Mouse (Mus musculus) embryonic facial prominence, embryonic 14.5 days (tissue): Measurements from ENCODE around the gene Kpna7. TPM values are rescaled to one million over a fixed set of nuclear protein-coding genes. Genes with fewer than 3 reads are reported as not detected.
"Not testable (repeated sequence)": the region's sequence is repeated elsewhere in the genome, so short reads cannot be mapped to it uniquely, and the experiment has no call there.

Experiments
- ATAC-seq: fragments of 200-750 bp; cut with Nextera tagmentation; 2 replicates; pipeline ENCODE4 v1.8.0; 2017; ENCODE audit warnings: low read depth, moderate number of reproducible peaks, moderate TSS enrichment
- DNase-seq: peaks from one replicate; pipeline ENCODE4 v3.0.0-alpha.2; 2015; ENCODE audit warnings: low spot score
- H3K27ac ChIP-seq: fragments of 300-500 bp; sonication (generic); replicated peaks from 2 replicates; pipeline ENCODE4 v1.5.1; 2014; ENCODE audit warnings: low read depth, mild to moderate bottlenecking, low read length, moderate library complexity
- H3K27me3 ChIP-seq: fragments of 300-500 bp; sonication (generic); replicated peaks from 2 replicates; pipeline ENCODE4 v1.6.1; 2014; ENCODE audit warnings: low read length; ENCODE audit not compliant: control insufficient read depth, insufficient read depth
- H3K36me3 ChIP-seq: fragments of 300-500 bp; sonication (generic); 2 replicates; pipeline ENCODE4 v1.6.1; 2014; ENCODE audit warnings: low read length, mixed read lengths; ENCODE audit not compliant: control insufficient read depth, insufficient read depth
- H3K4me1 ChIP-seq: fragments of 300-500 bp; sonication (generic); 2 replicates; pipeline ENCODE4 v1.6.1; 2014; ENCODE audit warnings: antibody characterized with exemption, low read length; ENCODE audit not compliant: control insufficient read depth, insufficient read depth
- H3K4me2 ChIP-seq: fragments of 300-500 bp; sonication (generic); 2 replicates; pipeline ENCODE4 v1.6.1; 2014; ENCODE audit warnings: low read depth, mild to moderate bottlenecking, low read length, moderate library complexity, mixed read lengths
- H3K4me3 ChIP-seq: fragments of 300-500 bp; sonication (generic); 2 replicates; pipeline ENCODE4 v1.5.1; 2014; ENCODE audit warnings: low read depth, mild to moderate bottlenecking, low read length
- H3K9ac ChIP-seq: fragments of 300-500 bp; sonication (generic); 2 replicates; pipeline ENCODE4 v1.6.1; 2014; ENCODE audit warnings: low read depth, mild to moderate bottlenecking, low read length, moderate library complexity, mixed read lengths
- H3K9me3 ChIP-seq: fragments of 300-500 bp; sonication (generic); 2 replicates; pipeline ENCODE4 v1.6.1; 2016; ENCODE audit warnings: low read length; ENCODE audit not compliant: control insufficient read depth
- WGBS: fragments of 180-500 bp; shearing (Covaris S2); extraction: QIAGEN DNeasy Blood & Tissue Kit; methylation state at CpG from one replicate; pipeline ENCODE4 v1.1.7; 2014; 5-methylcytosine and 5-hydroxymethylcytosine counted together
- polyA plus RNA-seq: library from polyadenylated mRNA; unstranded; fragments of >200 nt; fragmentation: Nextera tagmentation; extraction: Ambion mirVana; gene quantifications from 2 replicates; pipeline ENCODE4 v1.2.1, GENCODE M21; 2014

Gene Kpna7
- polyA plus RNA-seq, 1 experiment from 2014 or later = not detected

DNA sequence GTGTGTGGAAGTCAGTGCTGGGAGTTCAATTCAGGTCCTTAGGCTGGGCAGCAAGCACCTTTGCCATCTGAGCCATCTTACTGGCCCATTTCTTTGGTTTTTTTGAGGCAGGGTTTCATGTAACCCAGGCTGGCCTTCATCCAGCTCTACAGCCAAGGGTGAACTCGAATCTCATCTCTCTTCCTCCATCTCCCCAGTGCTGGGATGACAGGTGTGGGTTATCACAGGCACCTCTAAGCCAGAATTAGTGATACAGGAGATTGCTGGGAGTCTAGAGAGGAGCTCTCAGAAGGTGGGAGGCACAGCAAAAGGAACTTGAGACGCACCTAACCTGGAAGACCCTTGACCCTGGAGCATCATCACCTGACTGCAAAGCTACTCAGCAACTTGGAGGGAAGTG is 29.6 kb upstream of the Kpna7 start:
- DNase-seq (no peak), ATAC-seq (no peak)
- 32% methylated on average over 2 of the region's 2 CpGs for WGBS
- peaks cover 24% of the 10 kb centered on the region for H3K36me3 ChIP-seq
- no peaks in the 10 kb centered on the region for H3K4me1 ChIP-seq
- no peak overlapping the region for H3K27ac ChIP-seq
- peak overlapping the region; percentile 67 for H3K4me3 ChIP-seq
- H3K27me3 ChIP-seq = no peaks in the 10 kb centered on the region
- peak overlapping the region; percentile 87 for H3K4me2 ChIP-seq
- H3K9ac ChIP-seq = peak overlapping the region; percentile 81; the same call in 1 of the 2 replicates
- no peaks in the 10 kb centered on the region for H3K9me3 ChIP-seq

GRCm38 (mm10) chr5:145112566-145112965 is 28.7 kb upstream of the Kpna7 start:
- Histone ChIP-seq H3K36me3 (peaks cover 33% of the 10 kb centered on the region), H3K4me2 (no peak overlapping the region), H3K9me3 (no peaks in the 10 kb centered on the region), H3K4me3 (no peak overlapping the region), H3K27me3 (no peaks in the 10 kb centered on the region), H3K9ac (no peak overlapping the region), H3K4me1 (no peaks in the 10 kb centered on the region), H3K27ac (no peak overlapping the region)
- DNase-seq = no peak
- 78% methylated on average over 8 of the region's 8 CpGs for WGBS
- ATAC-seq = no peak

GRCm38 (mm10) chr5:145110401-145110800 is 26.6 kb upstream of the Kpna7 start:
- H3K36me3 ChIP-seq = peaks cover 54% of the 10 kb centered on the region

GRCm38 (mm10) chr5:145105694-145106275 is 22.0 kb upstream of the Kpna7 start:
- no peak for ATAC-seq
- Histone ChIP-seq H3K4me3 (no peak overlapping the region), H3K4me2 (no peak overlapping the region), H3K27ac (no peak overlapping the region), H3K9ac (no peak overlapping the region), H3K36me3 (peaks cover 97% of the 10 kb centered on the region), H3K9me3 (no peaks in the 10 kb centered on the region), H3K4me1 (no peaks in the 10 kb centered on the region), H3K27me3 (no peaks in the 10 kb centered on the region)
- DNase-seq = no peak
- WGBS = 86% methylated on average over 9 of the region's 9 CpGs

More at GRCm38 (mm10) chr5:145110401-145110800, 26.6 kb upstream of the Kpna7 start:
- H3K4me1 ChIP-seq = no peaks in the 10 kb centered on the region
- no peak overlapping the region for H3K9ac ChIP-seq
- H3K27ac ChIP-seq = no peak overlapping the region
- H3K27me3 ChIP-seq = no peaks in the 10 kb centered on the region
- H3K9me3 ChIP-seq = no peaks in the 10 kb centered on the region
- DNase-seq (no peak), ATAC-seq (no peak)
- no peak overlapping the region for H3K4me2 ChIP-seq
- no peak overlapping the region for H3K4me3 ChIP-seq
- WGBS = 78% methylated on average over 6 of the region's 6 CpGs

GRCm38 (mm10) chr5:145104328-145104727 is 20.5 kb upstream of the Kpna7 start:
- H3K4me2 ChIP-seq = no peak overlapping the region
- no peaks in the 10 kb centered on the region for H3K4me1 ChIP-seq
- no peaks in the 10 kb centered on the region for H3K9me3 ChIP-seq
- H3K27me3 ChIP-seq = no peaks in the 10 kb centered on the region
- H3K9ac ChIP-seq = no peak overlapping the region
- H3K27ac ChIP-seq = no peak overlapping the region
- H3K4me3 ChIP-seq = no peak overlapping the region
- WGBS = 55% methylated on average over 8 of the region's 9 CpGs
- peaks cover 97% of the 10 kb centered on the region for H3K36me3 ChIP-seq
- peak; percentile 31 for DNase-seq
- ATAC-seq = peak; percentile 62; the same call in 1 of the 2 replicates

DNA sequence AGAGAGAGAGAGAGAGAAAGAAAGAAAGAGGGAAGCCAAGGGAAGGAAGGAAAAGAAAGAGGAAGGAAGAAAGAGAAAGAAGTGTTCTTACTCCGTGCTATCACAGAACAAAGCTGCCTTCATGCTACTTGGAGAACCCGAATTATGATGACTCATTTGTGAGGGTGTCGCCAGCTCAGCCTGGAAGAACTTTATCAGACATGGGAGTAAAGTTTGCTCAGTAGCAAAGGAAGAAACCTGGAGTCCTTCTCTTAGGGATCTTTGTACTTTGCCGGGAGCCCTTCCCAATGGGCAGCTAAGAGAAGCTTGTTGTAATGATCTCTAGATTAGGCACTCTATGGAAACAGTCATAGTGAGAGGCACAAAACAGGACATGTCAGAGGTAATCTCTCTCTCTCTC is 18.9 kb upstream of the Kpna7 start:
- Histone ChIP-seq H3K9ac (no peak overlapping the region), H3K27me3 (no peaks in the 10 kb centered on the region), H3K36me3 (peaks cover 99% of the 10 kb centered on the region), H3K4me2 (no peak overlapping the region), H3K27ac (no peak overlapping the region), H3K4me3 (no peak overlapping the region), H3K4me1 (no peaks in the 10 kb centered on the region), H3K9me3 (no peaks in the 10 kb centered on the region)
- 94% methylated on average over 4 of the region's 4 CpGs for WGBS
- DNase-seq = no peak
- ATAC-seq = no peak

- H3K4me3 ChIP-seq, DNase-seq, H3K4me2 ChIP-seq, H3K4me1 ChIP-seq, H3K9ac ChIP-seq, H3K27me3 ChIP-seq, ATAC-seq, H3K9me3 ChIP-seq, H3K27ac ChIP-seq: not testable (repeated sequence)
- peaks cover 98% of the 10 kb centered on the region for H3K36me3 ChIP-seq
- WGBS = 96% methylated on average over 11 of the region's 11 CpGs
These were observed 17.6 kb upstream of the Kpna7 start for GRCm38 (mm10) chr5:145101451-145101850.

DNA sequence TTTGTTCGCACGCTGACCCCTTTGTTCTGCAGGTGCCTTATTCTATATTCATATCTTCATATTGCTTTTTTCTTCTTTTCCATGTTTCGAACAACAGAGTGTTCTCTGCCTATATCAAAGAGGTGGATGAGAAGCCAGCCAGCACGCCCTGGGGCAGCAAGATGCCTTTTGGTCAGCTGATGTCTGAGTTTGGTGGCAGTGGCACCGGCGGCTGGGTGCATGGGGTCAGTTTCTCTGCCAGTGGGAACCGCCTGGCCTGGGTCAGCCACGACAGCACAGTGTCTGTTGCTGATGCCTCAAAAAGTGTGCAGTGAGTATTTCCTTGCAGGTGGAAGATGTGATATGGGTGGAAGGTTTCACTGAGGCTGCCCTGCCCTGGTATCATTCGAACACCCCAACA is 17.1 kb upstream of the Kpna7 start:
- Histone ChIP-seq H3K36me3 (peaks cover 98% of the 10 kb centered on the region), H3K4me2 (no peak overlapping the region), H3K9me3 (no peaks in the 10 kb centered on the region), H3K4me1 (no peaks in the 10 kb centered on the region), H3K27me3 (no peaks in the 10 kb centered on the region), H3K27ac (no peak overlapping the region), H3K9ac (no peak overlapping the region), H3K4me3 (no peak overlapping the region)
- DNase-seq (no peak), ATAC-seq (no peak)
- WGBS = 95% methylated on average over 9 of the region's 9 CpGs

DNA sequence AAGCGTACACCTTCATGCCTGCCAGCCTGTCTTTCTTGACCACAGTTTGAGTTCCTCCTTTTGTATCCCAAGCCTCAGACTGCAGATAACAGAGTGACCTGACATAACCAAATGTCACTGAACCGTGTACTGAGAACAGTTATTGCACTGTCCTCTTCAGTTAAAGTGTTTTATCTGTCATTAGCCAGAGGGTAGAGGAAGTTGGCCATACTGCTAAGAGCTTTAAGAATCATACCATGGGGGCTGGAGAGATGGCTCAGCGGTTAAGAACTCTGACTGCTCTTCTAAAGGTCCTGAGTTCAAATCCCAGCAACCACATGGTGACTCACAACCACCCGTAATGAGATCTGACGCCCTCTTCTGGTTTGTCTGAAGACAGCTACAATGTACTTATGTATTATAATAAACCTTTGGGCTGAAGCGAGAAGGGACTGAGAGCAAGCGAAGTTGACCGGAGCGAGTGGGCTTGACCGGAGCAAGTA is 14.6 kb upstream of the Kpna7 start:
- no peak for DNase-seq
- no peak for ATAC-seq
- Histone ChIP-seq H3K4me2 (no peak overlapping the region), H3K4me3 (no peak overlapping the region), H3K27me3 (no peaks in the 10 kb centered on the region), H3K9me3 (no peaks in the 10 kb centered on the region), H3K27ac (no peak overlapping the region), H3K36me3 (peaks cover 97% of the 10 kb centered on the region), H3K9ac (no peak overlapping the region), H3K4me1 (no peaks in the 10 kb centered on the region)
- WGBS = 92% methylated on average over 10 of the region's 10 CpGs
